Mouse (Mus musculus) lung, postnatal 0 days (tissue): ENCODE data around the gene Mok.

Experiments
- CTCF ChIP-seq: IDR thresholded peaks from 2 replicates; pipeline ENCODE4 v1.5.1; 2016; ENCODE audit warnings: antibody characterized with exemption, mild to moderate bottlenecking
- EP300 ChIP-seq: IDR thresholded peaks from 2 replicates; pipeline ENCODE4 v1.6.1; 2016; ENCODE audit warnings: antibody characterized with exemption, mild to moderate bottlenecking, control low read depth

- TF ChIP-seq EP300 (no peak), CTCF (no peak)
These were observed 78.4 kb downstream of the Mok start for GRCm38 (mm10) chr12:110762321-110762720.
